Mouse (Mus musculus) thymus, postnatal 25 days (tissue): ENCODE measurements around the gene Mmp3.
"Not testable (repeated sequence)": the region's sequence is repeated elsewhere in the genome, so short reads cannot be mapped to it uniquely, and the experiment has no call there.

Experiments used
- DNase-seq: peaks from one replicate; pipeline ENCODE4 v3.0.0; 2022

Mmp3 gene

DNA sequence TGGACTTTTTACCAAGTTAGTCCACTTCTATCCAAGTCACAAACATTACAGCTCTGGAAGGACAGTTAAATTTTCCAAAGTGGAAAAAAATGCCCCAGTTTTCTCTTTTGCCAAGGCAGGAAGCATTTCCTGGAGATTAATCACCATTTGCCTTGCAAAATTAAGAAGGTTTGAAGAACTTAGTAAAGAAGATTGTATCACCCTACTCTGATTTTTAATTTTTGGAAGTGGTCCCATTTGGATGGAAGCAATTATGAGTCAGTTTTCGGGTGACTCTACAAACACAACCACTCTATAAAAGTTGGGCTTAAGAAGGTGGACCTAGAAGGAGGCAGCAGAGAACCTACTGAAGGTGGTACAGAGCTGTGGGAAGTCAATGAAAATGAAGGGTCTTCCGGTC is at the start of gene Mmp3:
TSS of gene Mmp3 (plus strand) at position 301 of the 400 bp plus-strand sequence.
- DNase-seq = no peak

DNA sequence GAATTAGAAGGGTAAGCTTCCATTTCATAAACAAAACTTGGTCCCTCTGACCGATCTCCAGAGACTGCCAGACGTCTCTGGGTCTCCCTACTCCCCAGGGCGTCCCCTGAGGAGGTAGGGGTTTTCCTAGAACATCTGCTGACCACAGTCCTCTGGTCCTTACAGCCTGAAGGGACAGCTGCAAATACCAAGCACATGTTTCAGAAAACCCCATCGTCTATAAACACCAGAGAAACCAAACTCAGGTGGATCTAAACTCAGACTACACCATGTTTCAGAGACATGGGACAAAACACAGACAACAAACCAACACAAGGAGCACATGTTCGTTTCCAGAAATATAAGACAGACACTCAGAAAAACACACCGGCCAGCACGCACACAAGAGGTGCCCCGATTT is 49.1 kb upstream of the Mmp3 start:
- DNase-seq = not testable (repeated sequence)

DNA sequence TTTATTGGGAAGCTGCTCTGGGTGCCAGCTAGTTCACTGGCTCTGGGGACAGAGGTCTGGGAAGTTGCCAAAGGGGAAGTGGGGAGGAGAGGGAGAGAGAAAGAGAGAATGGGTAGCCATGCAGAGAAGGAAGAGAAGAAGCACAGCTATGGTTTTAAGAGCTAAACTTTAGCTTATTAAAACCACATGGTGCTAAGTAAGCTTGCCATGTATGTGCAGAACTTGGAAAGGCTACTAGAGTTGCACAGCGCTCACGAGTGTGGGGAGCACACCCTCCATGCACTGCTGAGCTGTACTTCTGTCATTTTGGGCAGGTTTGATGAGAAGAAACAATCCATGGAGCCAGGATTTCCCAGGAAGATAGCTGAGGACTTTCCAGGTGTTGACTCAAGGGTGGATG is 7.7 kb downstream of the Mmp3 start:
- no peak for DNase-seq

DNA sequence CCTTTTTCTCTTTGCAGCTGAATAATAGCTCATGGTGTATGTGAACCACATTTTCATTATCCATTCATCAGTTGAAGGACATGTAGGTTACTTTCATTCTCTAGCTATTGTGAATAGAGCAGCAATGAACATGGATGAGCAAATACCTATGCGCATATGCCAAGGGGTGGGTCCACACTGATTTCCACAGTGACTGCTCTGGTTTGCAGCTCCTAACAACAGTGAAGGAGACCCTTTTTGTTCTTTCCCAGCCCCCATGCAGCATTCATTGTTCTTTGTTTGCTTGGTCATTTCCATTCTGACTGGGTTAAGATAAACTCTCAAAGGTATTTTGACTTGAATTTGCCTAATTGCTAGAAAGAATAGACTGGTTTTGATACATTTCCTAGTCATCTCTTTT is 24.6 kb downstream of the Mmp3 start:
- no peak for DNase-seq

DNA sequence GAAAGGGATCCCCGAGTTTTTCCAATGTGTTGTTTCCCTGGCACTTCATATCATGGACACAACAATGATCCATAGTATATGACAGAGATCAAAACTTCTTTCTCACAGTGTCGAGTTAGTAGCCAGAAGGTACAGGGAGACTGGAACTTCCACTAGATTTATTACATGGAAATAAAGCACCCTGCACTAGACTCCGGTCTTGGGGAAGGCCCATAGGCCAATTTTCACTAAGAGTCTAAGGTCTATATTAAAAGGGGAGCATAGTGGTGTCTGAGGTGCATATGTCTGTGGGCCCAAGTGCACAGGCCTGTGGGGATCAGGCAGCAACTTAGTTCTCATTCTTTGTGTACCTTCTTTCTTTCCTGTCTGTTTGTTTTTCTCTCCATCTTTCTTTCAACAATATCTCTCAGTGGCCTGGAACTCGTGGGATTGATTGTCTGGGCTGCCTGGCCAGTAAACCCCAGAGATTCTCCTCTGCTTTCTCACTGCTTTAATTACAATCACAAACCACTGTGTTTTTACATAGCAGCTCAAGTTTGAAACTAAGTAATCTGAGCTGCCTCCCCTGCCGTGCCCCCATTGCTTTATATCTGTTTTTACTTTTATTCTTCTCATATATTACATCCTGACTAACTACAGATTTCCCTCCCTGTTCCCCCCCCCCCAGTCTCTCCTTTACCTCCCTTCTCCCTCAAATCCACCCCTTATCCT is 38.2 kb downstream of the Mmp3 start:
- DNase-seq = no peak

DNA sequence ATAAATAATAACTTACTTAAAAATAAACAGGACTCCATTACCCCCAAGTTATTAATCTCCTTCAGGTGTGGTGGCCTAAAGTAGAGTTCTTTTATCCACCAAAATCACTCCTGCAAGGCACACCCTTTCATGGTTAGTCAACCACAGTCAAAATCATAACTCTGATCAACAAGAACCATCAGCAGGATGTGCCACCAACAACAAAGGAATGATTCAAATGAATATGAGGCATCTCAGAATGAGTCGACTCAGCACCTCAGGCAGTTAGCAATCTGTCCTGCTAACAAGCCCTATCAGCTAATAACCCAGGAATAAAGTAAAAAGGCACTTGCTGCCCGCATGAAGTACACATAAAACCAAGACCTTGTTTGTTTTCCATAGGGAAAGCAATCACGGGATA is 55.5 kb downstream of the Mmp3 start:
- DNase-seq = no peak

DNA sequence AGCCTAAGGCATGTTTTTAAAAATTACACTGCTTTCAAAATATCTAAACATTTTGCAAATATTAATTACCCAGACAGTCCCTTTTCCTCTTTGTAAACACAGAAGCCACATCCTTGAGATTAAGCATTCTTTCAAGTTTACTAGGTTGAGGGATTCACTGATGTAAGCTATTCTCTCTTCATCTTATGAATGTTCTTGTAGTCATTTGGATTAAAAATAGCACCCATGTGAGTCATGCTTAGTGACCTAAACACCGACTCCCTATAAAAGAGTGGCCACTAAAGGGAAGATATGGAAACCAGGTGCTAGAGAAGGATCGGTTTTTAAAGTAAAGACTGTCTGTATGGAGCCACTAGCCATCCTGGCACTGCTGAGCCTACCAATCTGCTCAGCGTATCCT is 56.4 kb downstream of the Mmp3 start, which contains the start of gene Mmp10:
TSS of gene Mmp10 (plus strand) at position 302 of the 400 bp plus-strand sequence.
- no peak for DNase-seq
